8 mouse cellular contexts compared by ENCODE assay signal in the genomic region with DNA sequence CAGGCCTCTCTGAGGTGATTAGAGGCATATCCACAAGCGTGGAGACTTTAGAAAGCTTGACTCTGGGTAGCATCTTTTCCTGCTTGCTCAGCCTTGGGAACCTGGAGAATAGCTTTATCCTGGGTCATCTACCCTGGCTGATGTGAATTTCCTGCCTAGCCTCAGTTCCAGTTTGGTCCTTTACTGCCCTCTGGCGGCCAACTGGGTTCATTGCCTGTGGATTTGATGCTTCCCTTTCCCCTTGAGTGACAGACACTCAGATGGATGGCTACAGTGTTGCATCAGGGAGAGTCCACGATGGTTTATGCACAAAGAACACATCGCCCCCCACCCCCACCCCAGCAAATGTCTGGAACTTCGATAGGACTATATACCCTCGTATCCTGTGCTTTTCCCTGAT.
A peak's percentile ranks its signal among the peaks of the same experiment; 100 is the strongest.
DNase-seq lines count a peak whose midpoint lies in the region; ATAC-seq and TF ChIP-seq lines count a peak whose summit lies in the region.
"Had no signal": no experiment of that assay in that cellular context is flagged by ENCODE, and none has a peak within 500 bp of the region (broad histone marks: within the 10 kb centered on the region; RNA-seq: fewer than 3 reads in every experiment).

No protein-coding gene starts in this region.

- peak; percentile 23; the same call in 1 of the 2 replicates for ATAC-seq in midbrain, postnatal 0 days (ENCODE audit: low FRiP score)

- H3K9me3 ChIP-seq in midbrain, postnatal 0 days (ENCODE audit: low read length): no peaks in the 10 kb centered on the region
- H3K9me3 ChIP-seq: liver, embryonic 15.5 days had no signal

- peak; percentile 94 for TF ChIP-seq CTCF in cerebellum, adult 2 months (IDR thresholded peaks at IDR 0.05; ENCODE audit: borderline replicate concordance, insufficient read depth, low read depth, low read length)
- TF ChIP-seq CTCF in midbrain, postnatal 0 days (IDR thresholded peaks at IDR 0.05): peak; percentile 99

- no peaks in the 10 kb centered on the region for H3K36me3 ChIP-seq in midbrain, postnatal 0 days (ENCODE audit: insufficient read depth, low read length)
- H3K36me3 ChIP-seq: liver, embryonic 15.5 days had no signal

- H3K4me3 ChIP-seq in cerebellum, adult 2 months (replicated peaks; ENCODE audit: insufficient read depth, low read depth, low read length): no peak overlapping the region
- H3K4me3 ChIP-seq in midbrain, postnatal 0 days (ENCODE audit: low read depth, low read length): no peak overlapping the region
- H3K4me3 ChIP-seq: liver, embryonic 15.5 days had no signal

- no peak overlapping the region for H3K27ac ChIP-seq in cerebellum, adult 2 months (ENCODE audit: insufficient read depth, low read length)
- no peak overlapping the region for H3K27ac ChIP-seq in midbrain, postnatal 0 days (ENCODE audit: low read depth, low read length)
- H3K27ac ChIP-seq: liver, embryonic 15.5 days had no signal

- H3K9ac ChIP-seq in midbrain, postnatal 0 days (replicated peaks; ENCODE audit: low read length, poor library complexity, severe bottlenecking): no peak overlapping the region
- H3K9ac ChIP-seq: liver, embryonic 15.5 days had no signal

- no peak overlapping the region for H3K4me2 ChIP-seq in midbrain, postnatal 0 days (ENCODE audit: low read depth, low read length, poor library complexity, severe bottlenecking)
- H3K4me2 ChIP-seq: liver, embryonic 15.5 days had no signal

- no peak for TF ChIP-seq POLR2A in cerebellum, adult 2 months (IDR thresholded peaks at IDR 0.05; ENCODE audit: borderline replicate concordance, insufficient read depth, low read length)

- H3K4me1 ChIP-seq in cerebellum, adult 2 months (ENCODE audit: control insufficient read depth, insufficient read depth, low read length): no peaks in the 10 kb centered on the region
- no peaks in the 10 kb centered on the region for H3K4me1 ChIP-seq in midbrain, postnatal 0 days (ENCODE audit: insufficient read depth, low read length)
- H3K4me1 ChIP-seq: liver, embryonic 15.5 days had no signal

- 6% methylated on average over 6 of the region's 6 CpGs for WGBS in cerebellum, adult 2 months
- 5% methylated on average over 6 of the region's 6 CpGs for WGBS in midbrain, postnatal 0 days

- intact Hi-C loops in left cerebral cortex, postnatal 10 days (cut with DNase I): loop anchor here (1.0 to 10.0 kb wide), 3 partner anchors 368 to 705 kb away; no protein-coding TSS in a partner anchor

- peak; percentile 79 to 80 for DNase-seq in adrenal gland, adult 18-20 months (ENCODE audit: low spot score in 2 of 2)
- DNase-seq in cerebellum, adult 2 months: peak; percentile 67 to 85
- peak; percentile 49 to 93 for DNase-seq in frontal cortex, adult 2 months (ENCODE audit: extremely low spot score in 1 of 2, low spot score in 1 of 2)
- DNase-seq in induced T-regulatory cell, adult 2 months (ENCODE audit: low read depth): peak; percentile 23
- peak; percentile 63 to 65 for DNase-seq in left cerebral cortex, postnatal 10 days (ENCODE audit: extremely low spot score in 1 of 2, low spot score in 2 of 2)
- peak; percentile 82 for DNase-seq in midbrain, postnatal 0 days (ENCODE audit: low spot score)
- DNase-seq in telencephalon, adult 2 months (ENCODE audit: low read depth, low spot score): peak; percentile 39

- H3K27me3 ChIP-seq in cerebellum, adult 2 months (ENCODE audit: control insufficient read depth, insufficient read depth, low read length): no peaks in the 10 kb centered on the region
- H3K27me3 ChIP-seq in midbrain, postnatal 0 days (ENCODE audit: insufficient read depth, low read length): no peaks in the 10 kb centered on the region
- H3K27me3 ChIP-seq: liver, embryonic 15.5 days had no signal

Comparison
In these comparisons a context has a peak if more than half of its experiments do, and no peak if none do; other contexts are left out.
1. DNase-seq: peak in every context shown above with its lines; median percentile 82 in midbrain, postnatal 0 days; 80 in adrenal gland, adult 18-20 months; 76 in cerebellum, adult 2 months; 71 in frontal cortex, adult 2 months; 64 in left cerebral cortex, postnatal 10 days; 39 in telencephalon, adult 2 months; 23 in induced T-regulatory cell, adult 2 months.